Mouse (Mus musculus) cerebellum, adult 2 months (tissue): ENCODE results near the gene Polr3h. TPM values are rescaled to one million over a fixed set of nuclear protein-coding genes. Genes with fewer than 3 reads are reported as not detected.

Source experiments
- DNase-seq, 2 experiments: peaks; one replicate each; pipeline ENCODE4 v3.0.0; 2021
- H3K27ac ChIP-seq: fragments of 200-500 bp; 2 replicates; pipeline ENCODE4 v1.5.1; 2012; ENCODE audit warnings: low read length, control low read depth, inconsistent platforms; ENCODE audit not compliant: insufficient read depth
- H3K27me3 ChIP-seq: fragments of 200-500 bp; 2 replicates; pipeline ENCODE4 v1.6.1; 2012; ENCODE audit warnings: inconsistent platforms, mild to moderate bottlenecking, low read length, moderate library complexity; ENCODE audit not compliant: control insufficient read depth, insufficient read depth
- H3K4me1 ChIP-seq: fragments of 200-500 bp; 2 replicates; pipeline ENCODE4 v1.6.1; 2011; ENCODE audit warnings: low read length; ENCODE audit not compliant: control insufficient read depth, insufficient read depth
- H3K4me3 ChIP-seq: fragments of 200-500 bp; replicated peaks from 2 replicates; pipeline ENCODE3; 2011; ENCODE audit warnings: mild to moderate bottlenecking, low read depth, low read length, control low read depth; ENCODE audit not compliant: insufficient read depth
- CTCF ChIP-seq: fragments of 200-500 bp; IDR thresholded peaks from 2 replicates; pipeline ENCODE4 v1.5.1; 2011; ENCODE audit warnings: low read depth, mild to moderate bottlenecking, control low read depth, low read length, moderate library complexity, borderline replicate concordance; ENCODE audit not compliant: insufficient read depth
- POLR2A ChIP-seq: fragments of 200-500 bp; IDR thresholded peaks from 2 replicates; pipeline ENCODE4 v1.6.1; 2011; ENCODE audit warnings: low read length, control low read depth, borderline replicate concordance; ENCODE audit not compliant: insufficient read depth
- WGBS: fragments of 180-500 bp; shearing (Covaris S2); methylation state at CpG from one replicate; pipeline ENCODE4 v1.1.7; 2018; 5-methylcytosine and 5-hydroxymethylcytosine counted together
- polyA plus RNA-seq: library from polyadenylated mRNA; depleted of rRNA; stranded (reverse); fragments of >200 nt; gene quantifications from 2 replicates; pipeline ENCODE4 v1.2.3, GENCODE M21; 2012

Gene Polr3h
- polyA plus RNA-seq, 1 experiment, result 51.2 TPM

GRCm38 (mm10) chr15:81964262-81964661 lies 38.2 kb upstream of the Polr3h start:
- TF ChIP-seq CTCF (no peak), POLR2A (no peak)
- 79% methylated on average over 1 of the region's 1 CpGs for WGBS
- no peak overlapping the region for H3K4me3 ChIP-seq
- DNase-seq, result no peak
- H3K27ac ChIP-seq, result no peak overlapping the region
- no peaks in the 10 kb centered on the region for H3K4me1 ChIP-seq
- no peaks in the 10 kb centered on the region for H3K27me3 ChIP-seq

- TF ChIP-seq POLR2A (no peak), CTCF (no peak)
- H3K4me1 ChIP-seq, result peaks cover 8% of the 10 kb centered on the region
Measured at GRCm38 (mm10) chr15:81961078-81961451, 35.0 kb upstream of the Polr3h start.

GRCm38 (mm10) chr15:81960171-81961077 lies 34.4 kb upstream of the Polr3h start, which contains the start of gene Pmm1:
Gene Pmm1, minus strand, starts transcription at chr15:81960930.
- peak; percentile 81 for TF ChIP-seq CTCF
- TF ChIP-seq POLR2A, result peak; percentile 59; the same call in 1 of the 2 replicates
- peak; percentile 98 to 99 for DNase-seq
- H3K4me3 ChIP-seq, result peak within 1 kb of the TSS; percentile 85
- H3K27ac ChIP-seq, result peak within 1 kb of the TSS; percentile 94
- WGBS, result 1% methylated on average over 76 of the region's 77 CpGs
- no peaks in the 10 kb centered on the region for H3K27me3 ChIP-seq
- H3K4me1 ChIP-seq, result peaks cover 9% of the 10 kb centered on the region

More at GRCm38 (mm10) chr15:81961078-81961451, 35.0 kb upstream of the Polr3h start:
- Histone ChIP-seq H3K4me3 (peak overlapping the region; percentile 67), H3K27me3 (no peaks in the 10 kb centered on the region), H3K27ac (0 out of 2 replicates have a peak overlapping the region, but pooled peaks have one; percentile 20)
- under 1% methylated on average over 7 of the region's 8 CpGs for WGBS
- no peak for DNase-seq

GRCm38 (mm10) chr15:81958906-81959305 lies 32.9 kb upstream of the Polr3h start:
- Histone ChIP-seq H3K4me1 (peaks cover 15% of the 10 kb centered on the region), H3K27ac (no peak overlapping the region), H3K4me3 (no peak overlapping the region), H3K27me3 (no peaks in the 10 kb centered on the region)
- WGBS, result 60% methylated on average over 3 of the region's 3 CpGs
- no peak for DNase-seq
- TF ChIP-seq POLR2A (no peak), CTCF (no peak)

- H3K27me3 ChIP-seq, result no peaks in the 10 kb centered on the region
- 80% methylated on average over 11 of the region's 11 CpGs for WGBS
- DNase-seq, result no peak
- TF ChIP-seq CTCF, result no peak
- no peak for TF ChIP-seq POLR2A
- peaks cover 18% of the 10 kb centered on the region for H3K4me1 ChIP-seq
- no peak overlapping the region for H3K4me3 ChIP-seq
- no peak overlapping the region for H3K27ac ChIP-seq
Measured at GRCm38 (mm10) chr15:81957598-81957997, 31.6 kb upstream of the Polr3h start.

- peak; percentile 59 to 68 for DNase-seq
- no peak overlapping the region for H3K27ac ChIP-seq
- 8% methylated on average over 8 of the region's 8 CpGs for WGBS
- H3K4me1 ChIP-seq, result peaks cover 23% of the 10 kb centered on the region
- no peaks in the 10 kb centered on the region for H3K27me3 ChIP-seq
- no peak overlapping the region for H3K4me3 ChIP-seq
- TF ChIP-seq POLR2A (no peak), CTCF (peak; percentile 73)
Measured at GRCm38 (mm10) chr15:81956457-81956856, 30.4 kb upstream of the Polr3h start.

- no peaks in the 10 kb centered on the region for H3K27me3 ChIP-seq
- peaks cover 29% of the 10 kb centered on the region for H3K4me1 ChIP-seq
- DNase-seq, result no peak
- 95% methylated on average over 15 of the region's 15 CpGs for WGBS
- TF ChIP-seq POLR2A (no peak), CTCF (no peak)
- H3K27ac ChIP-seq, result no peak overlapping the region
- no peak overlapping the region for H3K4me3 ChIP-seq
Measured at GRCm38 (mm10) chr15:81955414-81955813, 29.4 kb upstream of the Polr3h start.

- Histone ChIP-seq H3K4me1 (peaks cover 29% of the 10 kb centered on the region), H3K27ac (peak overlapping the region; percentile 9; the same call in 1 of the 2 replicates), H3K27me3 (no peaks in the 10 kb centered on the region), H3K4me3 (no peak overlapping the region)
- 82% methylated on average over 6 of the region's 6 CpGs for WGBS
- DNase-seq, result no peak
- no peak for TF ChIP-seq CTCF
- no peak for TF ChIP-seq POLR2A
Measured at GRCm38 (mm10) chr15:81954716-81955115, 28.7 kb upstream of the Polr3h start.
